Mouse (Mus musculus) bone marrow macrophage, adult 2 months (primary cell): ENCODE measurements around the gene Ubn2. TPM values are rescaled to one million over a fixed set of nuclear protein-coding genes. Genes with fewer than 3 reads are reported as not detected.

Experiments
- H3K27ac ChIP-seq: 2 replicates; pipeline ENCODE4 v1.5.1; 2012; ENCODE audit warnings: low read depth, low read length; ENCODE audit not compliant: insufficient read depth
- H3K4me1 ChIP-seq: 2 replicates; pipeline ENCODE4 v1.6.1; 2012; ENCODE audit warnings: low read length; ENCODE audit not compliant: control insufficient read depth, insufficient read depth
- H3K4me3 ChIP-seq: 2 replicates; pipeline ENCODE4 v1.5.1; 2012; ENCODE audit warnings: mild to moderate bottlenecking, low read length, moderate library complexity; ENCODE audit not compliant: insufficient read depth
- CTCF ChIP-seq: IDR thresholded peaks from 2 replicates; pipeline ENCODE4 v1.5.1; 2012; ENCODE audit warnings: low read depth, mild to moderate bottlenecking, low read length, moderate library complexity
- POLR2A ChIP-seq: IDR thresholded peaks from 2 replicates; pipeline ENCODE4 v1.6.1; 2012; ENCODE audit warnings: mild to moderate bottlenecking, low read depth, low read length, borderline replicate concordance
- polyA plus RNA-seq: library from polyadenylated mRNA; stranded (reverse); fragments of >200 nt; gene quantifications from 2 replicates; pipeline ENCODE4 v1.2.4, GENCODE M21; 2012; ENCODE audit not compliant: missing spikeins, insufficient read depth, insufficient read length

Gene Ubn2
- polyA plus RNA-seq, 1 experiment, result 26.4 TPM

DNA sequence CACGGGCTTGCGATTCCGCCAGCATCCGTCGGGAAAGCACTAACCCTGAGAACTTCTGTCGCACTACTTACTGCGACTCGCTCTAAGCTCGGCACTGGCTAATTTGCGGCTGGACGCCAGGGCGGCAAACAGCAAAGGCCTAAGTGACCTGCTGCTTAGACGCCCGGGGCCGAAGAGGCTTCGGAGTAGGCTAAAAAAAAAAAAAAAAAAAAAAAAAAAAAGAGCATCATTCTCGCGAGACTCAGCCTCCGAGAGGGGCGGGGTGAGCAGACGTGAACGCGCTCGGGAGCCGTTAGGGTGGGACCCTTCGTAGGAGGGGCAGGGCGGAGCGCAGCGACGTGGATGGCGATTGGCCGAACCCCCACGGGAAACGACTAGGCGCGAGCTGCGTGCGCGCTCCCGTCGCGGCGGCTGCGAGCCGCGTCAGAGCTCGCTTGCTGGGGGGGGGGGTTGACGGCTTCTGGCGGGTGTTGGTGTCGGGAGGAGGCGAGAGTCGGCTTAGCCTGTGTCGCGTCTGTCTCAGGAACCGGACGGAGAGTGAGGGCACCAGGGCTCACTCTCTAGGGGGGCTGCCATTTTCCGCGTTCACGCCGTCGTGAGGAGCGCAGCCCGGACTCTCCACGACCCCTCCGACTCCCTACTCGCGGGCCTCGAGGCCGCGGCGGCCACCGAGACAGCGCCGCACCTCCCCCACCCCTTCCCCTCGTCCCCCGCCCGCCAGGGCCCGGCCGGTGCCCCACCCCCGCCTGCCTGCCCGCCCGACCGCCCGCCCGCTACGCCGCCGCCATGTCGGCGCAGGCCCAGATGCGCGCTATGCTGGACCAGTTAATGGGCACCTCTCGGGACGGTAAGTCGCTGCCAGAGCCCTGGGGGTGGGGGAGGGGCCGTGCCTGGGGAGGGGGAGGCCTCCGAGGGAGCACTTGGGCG, 117.6 kb downstream of the Ubn2 start, which contains the start of gene Luc7l2:
TSS of gene Luc7l2 (plus strand) at position 273 of the 927 bp plus-strand sequence.
- TF ChIP-seq CTCF (no peak), POLR2A (peak; percentile 63; the same call in 1 of the 2 replicates)
- peak within 1 kb of the TSS; percentile 97 for H3K27ac ChIP-seq
- H3K4me1 ChIP-seq, result peaks cover 7% of the 10 kb centered on the region
- peak within 1 kb of the TSS; percentile 91 for H3K4me3 ChIP-seq

DNA sequence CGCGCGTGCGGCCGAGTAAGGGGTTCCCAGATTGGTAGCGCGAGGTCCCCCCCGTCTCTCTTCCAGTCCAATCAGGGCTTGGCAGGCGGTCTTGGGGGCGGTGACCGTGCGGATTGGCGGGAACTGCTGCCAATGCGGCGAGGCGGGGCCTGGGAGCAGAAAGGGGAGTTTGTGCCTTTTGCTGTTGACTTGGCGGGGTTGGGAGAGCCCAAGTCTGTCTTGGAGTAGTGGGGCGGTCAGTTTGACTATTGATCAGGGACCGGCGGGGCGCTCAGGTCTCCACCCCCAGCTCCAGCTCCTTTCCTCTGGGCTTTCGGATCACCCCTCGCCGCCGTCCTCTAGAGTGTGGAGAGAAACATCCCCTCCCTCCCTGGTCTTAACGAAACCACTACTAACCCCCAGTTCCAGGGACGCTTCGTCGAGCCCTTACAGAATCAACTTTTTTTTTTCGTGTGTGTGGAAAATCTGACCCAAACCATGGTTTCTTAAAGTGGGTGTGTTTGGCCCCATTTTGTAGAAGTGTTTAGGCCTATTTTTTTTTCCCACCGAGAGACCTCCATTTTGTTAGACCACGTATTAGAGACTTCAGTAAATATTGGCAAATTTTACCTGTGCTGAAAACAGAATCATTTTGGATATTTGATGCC, 118.4 kb downstream of the Ubn2 start:
- peak overlapping the region; percentile 54 for H3K27ac ChIP-seq

DNA sequence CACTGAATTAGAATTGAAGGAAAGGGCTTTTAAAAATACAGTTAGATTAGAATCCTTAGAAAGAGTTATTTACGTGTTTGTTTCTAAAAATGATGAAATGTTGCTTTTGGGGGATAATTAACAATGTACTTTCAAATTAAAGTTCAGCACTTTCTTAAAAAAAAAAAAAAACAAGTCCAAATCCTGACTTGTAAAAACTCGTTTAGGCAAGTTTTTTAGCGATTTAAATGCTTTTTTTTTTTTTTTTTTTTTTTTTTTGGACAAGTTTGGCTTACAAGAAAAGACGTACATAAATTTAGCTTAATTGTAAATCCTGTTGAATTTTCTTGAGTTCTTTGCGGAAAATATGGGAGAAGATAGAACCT, 118.9 kb downstream of the Ubn2 start:
- Histone ChIP-seq H3K4me3 (peak overlapping the region; percentile 65; the same call in 1 of the 2 replicates), H3K27ac (no peak overlapping the region), H3K4me1 (peaks cover 7% of the 10 kb centered on the region)
- TF ChIP-seq CTCF, result no peak
- no peak for TF ChIP-seq POLR2A

More for the DNA sequence above, 118.4 kb downstream of the Ubn2 start:
- no peak for TF ChIP-seq POLR2A
- no peak for TF ChIP-seq CTCF
- H3K4me3 ChIP-seq, result peak overlapping the region; percentile 65
- peaks cover 7% of the 10 kb centered on the region for H3K4me1 ChIP-seq

Other genes starting within 250 kb of the Ubn2 start
- gene D630045J12Rik, start 179.9 kb upstream of the Ubn2 start, polyA plus RNA-seq, result 0.11 and 0.20 TPM in 2 replicates
- gene Zc3hav1l, start 134.7 kb upstream of the Ubn2 start, polyA plus RNA-seq, result 0.32 and 0.39 TPM in 2 replicates
- gene Zc3hav1, start 79.3 kb upstream of the Ubn2 start, polyA plus RNA-seq, result 76.7 and 83.5 TPM in 2 replicates
- gene Ttc26, start 52.5 kb upstream of the Ubn2 start, polyA plus RNA-seq, result 0.32 and 1.7 TPM in 2 replicates
- 11.6 and 11.7 TPM in 2 replicates for gene Fmc1, start 99.6 kb downstream of the Ubn2 start, polyA plus RNA-seq
- 204 and 243 TPM in 2 replicates for gene Luc7l2, start 117.4 kb downstream of the Ubn2 start, polyA plus RNA-seq
- gene Klrg2, start 203.3 kb downstream of the Ubn2 start, polyA plus RNA-seq, result 0.64 TPM in 1 of 2 replicates, not detected in the other
- not detected in 2 replicates for gene Clec2l, start 229.1 kb downstream of the Ubn2 start, polyA plus RNA-seq